Mouse (Mus musculus): ENCODE results near the gene Atp13a5.

DNA sequence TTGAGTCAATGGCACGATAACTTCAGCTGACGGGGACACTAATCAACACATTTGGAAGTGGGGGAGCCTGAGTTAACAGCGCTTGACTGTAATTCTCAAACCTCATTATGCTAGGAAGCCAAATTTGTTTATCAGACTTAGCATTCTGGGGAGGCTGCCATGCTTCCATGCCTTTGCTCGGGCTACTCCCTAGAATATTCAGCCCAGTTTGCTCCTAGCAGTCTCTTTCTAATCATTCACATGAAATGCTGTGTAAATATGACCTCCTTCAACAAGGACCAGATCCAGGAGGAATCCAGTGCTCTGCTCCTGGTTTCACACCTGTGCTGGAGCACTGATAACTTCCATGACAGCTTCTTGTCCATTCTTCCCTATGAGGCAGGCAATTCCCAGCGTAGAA is 47.6 kb downstream of the Atp13a5 start:
- TF ChIP-seq USF1 (IDR thresholded peaks at IDR 0.05; ENCODE audit: low read depth, low read length) (no peak), SIN3A (IDR thresholded peaks at IDR 0.05; ENCODE audit: low read length) (no peak), BHLHE40 (IDR thresholded peaks at IDR 0.05; ENCODE audit: borderline replicate concordance, low read depth, low read length) (no peak), ZMIZ1 (IDR thresholded peaks at IDR 0.05; ENCODE audit: low read depth, low read length) (no peak), POLR2AphosphoS5 (IDR thresholded peaks at IDR 0.05; ENCODE audit: borderline replicate concordance, low read depth, low read length) (no peak), UBTF (IDR thresholded peaks at IDR 0.05; ENCODE audit: borderline replicate concordance, insufficient read depth, low read depth, low read length) (no peak), CTCF (IDR thresholded peaks at IDR 0.05 in 2 of 3, conservative IDR thresholded peaks at IDR 0.05 in 1 of 3; ENCODE audit: control insufficient read depth in 1 of 3, insufficient read depth in 1 of 3, low read depth in 2 of 3, low read length in 3 of 3, poor library complexity in 1 of 3, severe bottlenecking in 1 of 3) (no peak), GATA1 (IDR thresholded peaks at IDR 0.05; ENCODE audit: low read depth, low read length) (no peak), EP300 (IDR thresholded peaks at IDR 0.05; ENCODE audit: low read depth in 1 of 2, low read length in 2 of 2) (no peak)

Measured in MEL (cell line).